Mouse (Mus musculus): ENCODE data around the gene Lama1.

- no peak for TF ChIP-seq CTCF (conservative IDR thresholded peaks at IDR 0.05; ENCODE audit: low read length)
- no peak for TF ChIP-seq POU5F1 (IDR thresholded peaks at IDR 0.05; ENCODE audit: borderline replicate concordance, low read length)
- no peak for TF ChIP-seq NANOG (IDR thresholded peaks at IDR 0.05; ENCODE audit: borderline replicate concordance, low read length)
Observed at GRCm38 (mm10) chr17:67705035-67705769, 8.1 kb downstream of the Lama1 start.
